Mouse (Mus musculus) MEL (cell line): Measurements from ENCODE around the gene Igf2bp3.

Source experiments
- CTCF ChIP-seq, 3 experiments: IDR thresholded peaks in 2 of 3; conservative IDR thresholded peaks in 1 of 3; 2 replicates each; pipeline ENCODE4 v1.5.1; 2011 to 2012; ENCODE audit warnings: low read length in 3 of 3, low read depth in 2 of 3, mild to moderate bottlenecking in 2 of 3, improper control_type of control experiment in 1 of 3, inconsistent platforms in 1 of 3, mixed read lengths in 1 of 3, moderate library complexity in 1 of 3; ENCODE audit not compliant: control insufficient read depth in 1 of 3, insufficient read depth in 1 of 3, poor library complexity in 1 of 3, severe bottlenecking in 1 of 3
- EP300 ChIP-seq, 2 experiments: IDR thresholded peaks; 2 replicates each; pipeline ENCODE4 v1.6.1; 2011; ENCODE audit warnings: improper control_type of control experiment in 2 of 2, low read length in 2 of 2, low read depth in 1 of 2, mild to moderate bottlenecking in 1 of 2
- TCF12 ChIP-seq: IDR thresholded peaks from 2 replicates; pipeline ENCODE4 v1.6.1; 2014; ENCODE audit warnings: low read depth, mild to moderate bottlenecking, inconsistent platforms, low read length, improper control_type of control experiment, moderate library complexity

DNA sequence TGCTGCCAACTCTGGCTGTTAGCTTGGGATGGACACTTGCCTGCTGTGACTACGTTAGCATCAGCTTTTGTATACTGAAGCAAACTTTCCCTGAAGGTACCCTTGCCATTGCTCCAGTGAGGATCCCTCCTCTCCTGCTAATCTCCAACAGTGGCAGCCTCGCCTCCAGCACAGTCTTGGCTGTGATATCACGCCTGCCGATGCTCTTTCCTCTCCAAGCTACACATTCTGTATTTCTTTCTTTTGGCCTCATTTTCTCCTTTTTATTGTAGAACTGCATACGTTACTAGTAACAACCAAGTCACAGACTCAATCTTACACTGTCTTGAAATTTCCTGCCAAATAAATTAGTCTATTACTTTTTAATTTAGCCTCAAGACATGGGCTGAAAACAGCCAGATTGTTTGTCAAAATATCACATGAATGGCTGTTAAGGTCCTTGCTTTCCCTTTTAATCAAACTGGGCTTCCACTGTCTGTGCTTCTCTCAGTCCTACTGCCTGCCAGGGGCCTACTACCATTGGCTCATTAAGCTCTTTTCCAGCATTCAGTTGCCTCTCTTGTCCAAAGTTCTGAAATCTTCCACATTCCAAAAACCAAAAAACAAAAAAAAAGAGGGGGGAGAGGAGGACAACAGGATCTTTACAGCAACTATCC, 58.5 kb downstream of the Igf2bp3 start:
- no peak for TF ChIP-seq CTCF (IDR thresholded peaks at IDR 0.05 in 2 of 3, conservative IDR thresholded peaks at IDR 0.05 in 1 of 3; ENCODE audit: control insufficient read depth in 1 of 3, insufficient read depth in 1 of 3, low read depth in 2 of 3, low read length in 3 of 3, poor library complexity in 1 of 3, severe bottlenecking in 1 of 3)
- TF ChIP-seq EP300 (IDR thresholded peaks at IDR 0.05; ENCODE audit: low read depth in 1 of 2, low read length in 2 of 2), result no peak
- TF ChIP-seq TCF12, result no peak
